Mouse (Mus musculus) layer of hippocampus, postnatal 36 days (tissue): ENCODE measurements around the gene Has1. TPM values are rescaled to one million over a fixed set of nuclear protein-coding genes. Genes with fewer than 3 reads are reported as not detected.
"Not testable (repeated sequence)": the region's sequence is repeated elsewhere in the genome, so short reads cannot be mapped to it uniquely, and the experiment has no call there.

ENCODE experiments used
- DNase-seq, 2 experiments: peaks; one replicate each; pipeline ENCODE4 v3.0.0; 2022
- total RNA-seq, 2 experiments: library from RNA; stranded (reverse); gene quantifications; 2 replicates each; pipeline ENCODE4 v1.2.3; 2021

Gene Has1
- total RNA-seq: under 1 TPM; 0.32 to 0.61 TPM

DNA sequence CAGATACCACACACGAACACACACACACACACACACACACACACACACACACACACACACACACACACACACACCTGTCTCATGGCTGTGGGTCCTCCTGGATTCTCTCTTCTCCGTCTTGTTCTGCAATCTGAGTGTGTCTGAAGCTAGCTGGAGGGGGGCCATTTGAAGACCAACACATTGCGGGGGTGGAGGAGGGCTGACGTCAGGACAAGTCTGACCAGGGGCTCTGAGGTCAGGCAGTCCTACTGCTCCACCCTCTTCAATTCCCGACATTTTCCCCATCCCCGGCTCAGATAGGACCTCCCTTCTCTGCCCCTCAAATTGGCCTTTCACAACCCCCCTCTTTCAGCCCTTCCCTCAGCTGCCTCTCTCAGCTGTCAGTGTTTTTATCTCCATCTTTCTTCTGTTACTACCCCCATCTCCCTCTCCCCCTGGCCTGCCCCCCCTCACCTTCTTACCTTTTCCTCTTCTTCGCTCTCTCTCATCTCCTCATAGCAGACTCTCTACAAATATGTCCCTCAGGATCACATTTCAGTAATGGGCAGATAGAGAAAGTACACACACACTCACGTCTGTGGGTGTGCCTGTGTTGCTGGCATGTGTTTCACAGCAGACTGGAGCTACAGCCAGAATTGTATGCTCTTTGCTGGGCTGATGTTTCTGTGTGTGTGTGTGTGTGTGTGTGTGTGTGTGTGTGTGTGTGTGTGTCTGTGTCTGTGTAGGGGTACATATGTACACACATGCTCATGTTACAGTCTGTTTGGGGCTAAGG, at the start of gene Has1:
Gene Has1, minus strand, starts transcription at position 142 of the 775 bp plus-strand sequence.
- DNase-seq: no peak

DNA sequence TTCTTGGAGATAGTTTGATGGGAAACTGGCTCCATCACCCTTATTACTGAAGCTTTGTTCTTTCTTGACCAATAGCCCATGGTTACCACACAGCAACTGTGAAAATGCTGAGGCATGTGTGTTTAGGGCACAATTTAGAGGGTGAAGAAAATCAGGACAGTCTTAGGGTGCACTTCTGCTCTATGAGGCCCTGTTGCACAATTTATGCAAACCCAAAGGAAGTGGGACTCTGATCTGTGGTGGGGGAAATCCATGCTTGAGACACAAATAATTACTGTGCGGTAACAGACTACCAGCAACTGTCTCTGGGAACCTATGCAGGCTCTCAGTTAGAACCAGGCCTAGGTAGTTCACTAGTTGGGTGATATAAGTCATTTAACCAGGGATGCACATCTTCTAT, 45.8 kb upstream of the Has1 start:
- no peak for DNase-seq

DNA sequence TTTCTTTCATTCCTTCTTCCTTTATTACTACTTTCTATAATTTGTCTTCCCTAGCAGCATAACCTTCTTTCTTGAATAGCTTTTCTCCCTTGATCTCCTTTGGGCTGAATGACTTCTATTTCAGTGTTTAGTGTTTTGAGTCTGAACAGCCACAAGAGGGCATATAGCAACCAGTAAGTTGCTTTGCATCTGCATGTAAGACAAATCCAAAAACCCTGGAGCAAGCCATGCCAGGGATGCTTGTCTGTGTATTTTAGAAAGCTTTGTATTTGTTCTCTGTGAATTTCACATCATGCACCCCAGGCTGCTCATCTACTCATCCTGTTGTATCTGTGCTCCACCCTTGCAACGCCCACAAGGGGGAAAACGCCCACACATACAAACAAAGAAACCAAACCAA, 44.3 kb upstream of the Has1 start:
- no peak for DNase-seq

DNA sequence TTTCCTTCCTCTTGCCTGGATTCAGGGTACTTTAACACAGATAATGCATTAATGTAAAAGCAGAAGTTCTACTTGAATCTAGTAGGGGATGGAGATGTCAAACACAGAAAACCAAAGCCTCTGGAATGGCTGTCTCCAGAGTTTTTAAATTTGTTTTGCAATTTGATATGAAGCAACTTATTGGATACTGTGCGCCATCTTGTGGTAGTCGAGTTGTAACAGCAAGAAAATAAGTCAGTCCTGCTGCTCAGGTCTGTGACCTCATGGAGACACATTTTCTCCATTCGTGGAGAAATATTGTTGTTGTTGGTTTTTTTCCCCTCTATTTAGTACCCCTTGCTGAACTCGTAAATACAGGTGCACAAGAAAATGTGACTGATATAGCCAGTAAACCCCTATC, 41.0 kb upstream of the Has1 start:
- DNase-seq: peak in 1 of 2 experiments; percentile 33

DNA sequence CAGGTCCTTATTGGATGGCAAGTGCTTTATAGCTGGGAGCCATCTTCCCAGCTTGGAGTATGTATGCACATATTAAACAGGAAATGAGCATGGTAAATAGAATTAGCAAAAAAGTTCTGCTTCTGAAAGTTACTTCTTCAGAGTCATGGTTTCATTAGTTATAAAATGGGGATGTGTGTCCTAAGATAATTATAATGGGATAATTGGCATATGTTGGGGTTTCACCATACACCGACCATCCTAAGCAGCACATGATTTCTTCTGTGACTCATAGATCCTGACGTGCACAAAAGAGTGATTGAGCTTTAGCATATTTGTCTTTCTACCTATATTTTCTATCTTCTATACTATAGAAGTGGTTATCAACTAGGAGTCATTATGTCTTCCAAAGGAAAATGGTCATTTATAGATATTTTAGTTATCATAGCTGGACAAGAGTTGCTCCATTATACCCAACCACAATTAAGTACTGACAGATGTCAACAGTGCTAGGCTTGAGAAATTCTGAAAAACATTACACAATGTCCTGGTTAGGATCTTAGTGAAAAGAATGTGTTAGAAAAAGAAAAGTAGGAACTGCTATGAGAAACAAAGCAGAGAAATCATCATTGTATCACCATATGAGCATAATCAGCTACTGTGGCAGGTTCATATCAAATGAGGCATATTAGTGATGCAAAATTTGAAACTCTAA, 34.9 kb upstream of the Has1 start:
- DNase-seq: no peak

DNA sequence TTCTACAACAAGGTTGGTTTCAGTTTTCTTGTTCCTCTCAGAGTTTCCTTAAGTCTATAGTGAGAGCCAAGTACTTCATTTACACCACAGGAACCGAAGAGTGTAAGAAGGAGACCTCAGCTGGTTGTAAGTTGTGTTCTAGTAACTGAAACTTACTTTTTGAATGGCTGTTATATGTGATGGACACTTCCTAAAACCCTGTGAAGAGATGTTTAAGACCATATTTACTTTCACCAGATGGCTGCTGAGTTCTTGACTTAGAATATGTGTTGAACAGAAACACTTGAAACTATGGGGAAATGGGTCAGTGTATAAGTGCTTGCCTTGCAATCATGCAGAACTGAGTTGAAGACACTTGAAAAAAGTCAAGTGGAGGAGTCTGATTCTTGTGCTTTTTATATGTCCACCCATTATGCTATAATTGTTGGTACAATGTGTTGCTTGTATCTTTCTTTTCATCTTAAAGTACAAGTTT, 32.8 kb upstream of the Has1 start, which contains the start of the genes Fpr2 and Fpr3:
Gene Fpr2, plus strand, starts transcription at position 51 of the 475 bp plus-strand sequence.
Gene Fpr3, plus strand, starts transcription at position 79 of the 475 bp plus-strand sequence.
- no peak for DNase-seq

DNA sequence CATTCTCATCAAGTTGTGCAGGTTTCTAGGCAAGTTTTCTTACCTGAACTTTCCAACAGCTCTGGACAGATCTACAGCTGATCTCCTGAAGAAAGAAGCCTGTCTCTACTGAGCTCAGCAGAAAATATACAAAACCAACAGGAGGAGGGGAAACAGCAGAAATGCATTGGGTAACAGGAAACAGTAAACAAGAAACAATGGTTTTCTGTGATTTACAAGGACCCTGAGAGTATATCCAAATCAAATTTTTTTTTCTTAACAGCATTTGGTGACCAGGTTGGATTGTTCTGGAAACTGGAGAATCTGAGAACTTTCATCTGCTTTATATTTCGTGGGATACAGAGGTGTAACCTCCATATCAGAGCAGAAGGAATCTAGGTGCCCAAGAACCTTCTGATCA, 28.8 kb upstream of the Has1 start, which contains the start of gene Fpr1:
Gene Fpr1, minus strand, starts transcription at position 101 of the 400 bp plus-strand sequence.
- DNase-seq: no peak

DNA sequence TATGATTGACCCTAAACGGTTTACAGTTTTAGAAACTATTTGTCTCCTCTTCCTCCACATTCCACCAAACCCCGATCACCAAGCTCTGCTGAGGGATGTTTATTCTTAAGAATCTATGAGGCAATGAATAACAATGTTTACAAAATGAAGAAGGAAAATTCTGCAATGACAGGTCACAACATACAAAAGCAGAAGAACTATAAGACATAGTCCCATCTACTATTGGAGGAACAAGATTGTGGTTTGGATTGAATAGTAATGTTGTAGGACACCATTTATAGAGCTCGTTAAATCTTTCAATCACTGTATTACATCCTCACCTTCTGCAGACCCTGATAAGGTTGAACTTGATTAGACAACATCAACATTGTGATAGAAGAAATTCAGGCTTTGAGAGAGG, 27.7 kb upstream of the Has1 start:
- DNase-seq: no peak

DNA sequence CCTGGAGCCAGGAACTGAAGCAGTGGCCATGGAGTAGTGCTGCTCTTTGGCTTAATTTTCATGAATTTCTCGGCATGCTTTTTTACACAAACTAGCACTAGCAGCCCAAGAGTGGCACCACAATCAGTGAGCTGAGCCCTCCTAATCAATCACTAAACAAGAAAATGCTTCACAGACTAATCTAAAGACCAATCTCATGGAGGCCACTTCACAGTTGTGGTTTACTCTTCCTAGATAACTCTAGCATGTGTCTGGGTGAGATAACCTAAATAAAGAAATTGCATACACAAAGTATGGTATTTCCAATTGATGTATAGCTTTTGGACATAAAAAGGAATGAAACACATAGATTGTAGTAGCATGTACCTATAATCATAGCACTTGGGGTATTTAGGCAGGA, 24.3 kb upstream of the Has1 start:
- no peak for DNase-seq

DNA sequence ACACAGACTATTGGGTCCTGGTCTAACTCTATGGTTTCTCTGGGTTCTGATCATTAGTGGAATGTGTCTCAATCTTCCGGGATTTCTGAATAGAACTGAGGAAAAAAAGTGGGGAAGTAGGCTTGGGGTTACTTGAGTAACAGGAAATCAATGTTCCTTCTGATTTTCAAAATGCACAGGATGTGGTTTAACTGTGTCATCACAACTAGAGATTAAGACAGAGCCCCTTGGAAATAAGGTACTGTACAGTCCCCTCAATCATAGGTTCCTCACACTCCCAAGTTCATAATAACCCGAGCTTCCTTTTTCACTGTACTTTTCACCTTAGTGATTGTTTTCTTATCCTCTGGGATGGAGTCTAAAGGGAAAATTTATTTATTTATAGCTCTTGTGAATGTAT, 16.7 kb upstream of the Has1 start:
- no peak for DNase-seq

DNA sequence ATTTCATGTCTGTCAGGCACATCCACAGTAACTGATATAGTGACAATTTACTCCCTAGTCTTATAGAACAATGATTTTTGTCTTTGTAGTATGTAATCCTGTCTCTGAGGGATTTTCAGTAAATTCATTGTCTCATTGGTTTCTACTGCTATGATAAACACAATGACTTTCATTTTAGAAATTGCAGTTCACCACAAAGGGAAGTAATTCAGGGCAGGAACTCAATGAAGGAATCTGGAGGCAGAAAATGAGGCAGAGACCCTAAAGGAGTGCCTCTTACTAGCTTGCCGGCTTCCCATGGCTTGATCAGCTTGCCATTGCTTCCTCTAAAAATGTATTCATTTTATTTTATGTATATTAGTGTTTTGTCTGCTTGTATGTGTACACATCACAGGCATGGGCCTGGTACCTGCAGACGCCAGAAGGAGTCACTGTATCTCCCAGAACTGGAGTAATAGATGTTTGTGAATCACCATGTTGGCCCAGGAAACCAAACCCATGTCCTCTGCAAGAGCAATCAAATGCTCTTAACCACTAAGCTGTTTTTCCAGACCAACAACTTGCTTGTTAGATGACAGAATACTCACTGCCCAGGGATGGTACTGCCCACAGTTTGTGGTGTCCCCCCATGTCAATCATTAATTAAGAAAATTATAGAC, 16.0 kb upstream of the Has1 start:
- no peak for DNase-seq

DNA sequence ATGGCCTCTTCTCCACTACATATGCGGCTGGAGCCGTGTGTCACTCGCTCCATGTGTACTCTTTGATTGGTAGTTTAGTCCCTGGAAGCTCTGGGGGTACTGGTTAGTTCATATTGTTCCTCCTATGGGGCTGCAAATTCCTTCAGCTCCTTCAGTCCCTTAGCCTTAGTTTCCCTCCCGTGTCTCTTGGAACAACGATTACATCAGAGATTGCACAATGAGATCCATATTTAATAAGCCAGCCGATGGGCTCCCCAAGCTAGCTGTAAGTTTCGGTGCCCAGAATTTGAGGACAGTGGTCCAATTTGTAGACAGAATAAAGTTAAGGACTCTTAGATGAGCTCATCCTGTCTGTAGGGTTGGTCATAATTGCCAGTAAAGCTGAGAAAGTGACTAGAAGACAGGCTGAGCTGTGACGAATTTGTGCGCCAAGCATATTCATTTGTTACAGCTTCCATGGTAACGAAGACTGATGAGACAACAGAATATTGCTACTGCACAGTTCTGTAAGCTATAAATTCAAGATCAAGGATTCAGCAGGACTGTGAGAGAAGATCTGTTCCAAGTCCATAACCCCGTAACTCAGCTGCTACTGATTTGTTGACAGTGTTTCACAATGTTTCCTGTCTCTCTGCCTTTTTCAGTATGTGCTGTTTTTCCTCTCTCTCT, 11.9 kb upstream of the Has1 start:
- peak in 1 of 2 experiments; percentile 8 for DNase-seq

DNA sequence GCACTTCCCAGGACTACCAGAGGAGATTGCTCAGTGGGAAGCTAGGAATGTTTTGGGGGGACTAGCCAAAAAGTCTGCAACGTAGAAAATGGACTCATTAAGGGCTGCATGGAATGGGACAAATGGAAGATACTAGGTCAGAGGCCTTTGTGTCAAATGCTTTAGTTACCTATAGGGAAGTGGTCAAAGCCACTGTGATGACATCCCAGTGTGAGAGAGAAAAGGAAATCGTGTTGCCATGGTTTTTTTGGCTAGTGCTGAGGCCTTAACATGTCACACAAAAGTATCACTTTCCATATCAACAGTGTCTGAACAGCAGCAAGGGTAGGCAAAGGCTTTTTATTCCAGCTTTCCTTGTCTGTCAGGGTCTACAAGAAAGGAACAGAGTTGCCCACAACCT, 10.2 kb upstream of the Has1 start:
- no peak for DNase-seq

DNA sequence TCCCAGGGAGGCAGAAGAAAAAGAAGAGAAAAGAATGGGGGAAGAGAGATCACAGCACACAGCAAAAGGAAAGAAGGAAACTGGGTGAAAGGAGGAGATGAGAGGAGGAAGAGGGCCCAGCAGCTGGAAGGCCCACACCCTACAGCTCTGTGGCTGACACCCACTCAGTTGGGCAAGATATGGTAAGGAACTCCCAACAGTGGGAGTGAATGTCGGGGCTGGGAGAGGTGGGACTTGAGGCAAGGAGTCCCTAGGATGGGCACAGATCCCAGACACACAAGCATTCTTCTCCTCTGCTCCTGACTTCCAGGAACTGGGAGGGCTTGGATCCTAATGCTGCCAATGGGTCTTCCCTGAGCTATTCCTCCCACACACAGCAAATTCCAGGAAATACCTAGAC, 7.4 kb upstream of the Has1 start:
- DNase-seq: no peak

DNA sequence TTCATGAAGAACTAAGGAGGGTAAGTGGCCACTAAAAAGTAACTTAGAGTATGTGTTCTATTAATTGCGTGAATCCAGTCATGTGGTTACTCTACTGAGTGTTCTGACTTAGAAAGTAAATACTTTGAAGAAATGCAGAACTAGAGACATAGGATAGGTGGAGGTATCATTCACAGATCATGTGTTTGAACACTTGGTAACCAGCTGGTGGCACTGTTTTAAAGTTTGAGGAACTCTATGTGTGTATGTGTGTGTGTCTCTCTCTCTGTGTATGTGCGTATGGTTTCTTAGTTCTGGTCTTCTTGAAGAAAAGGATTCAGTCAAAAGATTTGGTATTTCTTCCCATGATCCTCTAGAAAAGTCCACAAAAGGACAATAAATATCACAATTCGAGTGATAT, 5.1 kb upstream of the Has1 start:
- DNase-seq: no peak

DNA sequence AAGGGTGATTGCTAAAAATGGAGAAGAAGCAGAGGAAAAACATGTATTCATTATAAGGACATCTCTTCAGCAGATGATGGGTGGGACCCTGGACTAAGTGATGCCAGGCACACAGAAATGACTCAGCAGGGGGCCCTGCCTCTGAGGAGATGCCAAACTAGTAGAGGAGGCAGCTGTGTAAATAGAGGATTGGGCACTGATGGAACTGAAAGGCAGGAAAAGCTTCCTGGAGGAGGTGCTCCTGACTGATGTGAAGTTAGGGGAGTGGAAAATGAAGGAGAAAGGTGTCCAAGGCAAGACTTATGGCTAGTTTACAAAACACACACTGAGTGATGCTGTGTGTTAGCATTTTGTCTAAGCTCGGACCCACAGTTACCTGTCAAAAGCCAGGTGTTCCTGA, 2.4 kb upstream of the Has1 start:
- no peak for DNase-seq

DNA sequence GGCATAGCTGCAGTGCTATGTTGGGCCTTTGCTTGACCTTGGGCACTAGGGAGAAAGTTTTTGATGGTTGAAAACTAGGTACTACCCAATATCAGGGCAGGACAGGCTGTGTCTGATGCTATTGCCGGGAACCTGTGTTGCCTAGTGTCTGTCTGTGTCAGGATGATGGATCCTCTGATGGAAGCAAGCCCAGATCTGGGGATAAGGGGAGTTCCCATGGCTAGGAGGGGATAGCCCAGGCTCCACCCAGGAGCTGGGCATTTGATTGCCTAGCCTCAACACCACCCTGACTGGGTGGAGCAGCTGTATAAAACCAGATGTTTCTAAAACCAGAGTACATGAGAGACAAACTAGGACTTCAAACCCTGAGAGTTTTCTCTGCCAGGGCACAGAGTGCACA, 1.6 kb upstream of the Has1 start:
- no peak for DNase-seq

DNA sequence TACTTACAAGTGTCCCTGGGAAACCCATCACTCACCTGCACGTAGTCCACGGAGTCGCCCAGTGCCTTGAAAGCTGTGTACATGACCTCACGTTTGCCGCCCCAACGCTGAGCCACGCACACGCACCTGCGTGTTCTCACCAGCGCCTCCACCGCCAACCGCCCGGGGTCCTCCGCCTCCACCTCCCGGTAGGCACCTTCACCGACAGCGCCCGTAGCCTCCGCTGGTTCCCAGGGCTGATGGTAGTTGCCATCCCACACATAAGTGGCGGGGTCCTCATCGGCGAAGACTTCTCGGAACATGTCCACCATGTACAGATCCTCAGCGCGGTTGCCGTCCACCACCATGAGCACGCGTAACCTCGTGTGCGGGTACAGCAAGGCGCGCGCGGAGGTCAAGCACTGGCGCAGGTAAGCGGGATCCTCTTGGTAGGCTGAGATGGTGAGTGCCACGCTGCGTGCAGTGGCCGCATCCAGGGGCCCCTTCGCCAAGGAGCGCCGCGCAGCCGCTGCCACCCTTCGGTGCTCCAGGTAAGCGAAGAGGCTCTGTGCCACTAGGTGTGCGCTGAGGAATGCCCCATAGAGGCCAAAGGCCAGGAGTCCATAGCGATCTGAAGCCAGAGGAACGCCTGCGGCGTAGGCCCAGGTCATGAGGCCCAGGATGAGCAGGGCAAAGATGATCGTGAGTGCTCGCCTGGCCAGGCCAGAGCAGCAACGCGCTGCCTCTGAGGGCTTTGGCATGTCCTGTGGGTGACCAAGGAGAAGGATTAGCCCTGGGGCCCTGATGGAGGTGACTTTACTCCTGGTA, 4.9 kb downstream of the Has1 start:
- DNase-seq: no peak

DNA sequence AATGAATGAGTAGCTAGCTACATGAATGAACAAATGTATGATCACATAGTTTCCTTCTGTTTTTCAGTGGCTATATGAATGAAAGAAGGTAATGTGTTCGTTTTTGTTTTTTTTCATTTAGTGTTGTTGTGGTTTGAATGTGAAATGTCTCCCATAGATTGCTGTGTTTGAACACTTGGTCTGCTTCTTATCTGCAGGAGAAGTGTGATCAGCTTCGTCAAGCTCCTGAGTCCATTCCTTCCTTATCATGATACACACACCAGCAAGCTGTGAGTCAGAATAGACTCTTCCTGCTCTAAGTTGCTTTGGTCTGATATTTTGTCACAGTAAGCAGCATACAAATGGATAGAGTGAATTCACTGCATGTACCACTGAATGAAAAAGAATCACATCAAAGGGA, 6.0 kb downstream of the Has1 start:
- DNase-seq: no peak

DNA sequence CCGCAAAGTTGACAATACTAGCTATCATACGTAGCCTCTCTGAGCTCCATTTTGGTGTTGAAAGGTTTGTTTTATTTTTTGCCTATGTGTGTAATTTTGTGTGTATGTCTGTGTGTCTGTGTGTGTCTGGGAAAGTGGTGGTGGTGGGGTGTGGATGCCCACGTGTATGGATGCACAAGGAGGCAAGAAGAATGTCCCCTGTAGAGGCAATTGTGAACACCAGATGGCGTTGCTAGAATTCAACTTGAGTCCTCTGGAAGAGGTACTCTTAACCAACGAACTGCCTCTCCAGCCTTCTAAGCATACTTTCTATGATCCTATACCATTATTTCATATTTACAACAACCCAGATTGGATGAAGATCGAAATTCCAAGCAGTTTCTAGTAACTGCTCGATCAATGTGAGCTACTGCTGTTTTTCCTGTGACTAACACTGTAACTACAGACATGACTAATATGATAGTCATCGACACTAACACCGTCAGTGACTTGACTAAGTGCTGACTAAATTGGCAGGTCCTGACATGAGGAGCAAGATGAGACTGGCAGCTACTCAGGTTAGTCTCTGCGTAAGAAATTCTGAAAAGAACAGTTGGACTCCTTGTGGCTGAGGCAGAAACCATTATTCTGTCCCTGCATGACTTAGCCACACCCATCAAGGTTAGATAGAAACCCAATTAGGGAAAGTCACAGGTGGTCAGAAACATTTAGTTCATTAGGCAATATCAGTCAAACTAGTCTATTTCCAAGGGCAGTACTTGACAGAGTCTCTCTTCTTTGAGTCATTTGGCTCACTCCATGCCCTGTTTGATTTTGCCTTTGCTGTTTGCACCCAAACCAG, 9.6 kb downstream of the Has1 start:
- no peak for DNase-seq

DNA sequence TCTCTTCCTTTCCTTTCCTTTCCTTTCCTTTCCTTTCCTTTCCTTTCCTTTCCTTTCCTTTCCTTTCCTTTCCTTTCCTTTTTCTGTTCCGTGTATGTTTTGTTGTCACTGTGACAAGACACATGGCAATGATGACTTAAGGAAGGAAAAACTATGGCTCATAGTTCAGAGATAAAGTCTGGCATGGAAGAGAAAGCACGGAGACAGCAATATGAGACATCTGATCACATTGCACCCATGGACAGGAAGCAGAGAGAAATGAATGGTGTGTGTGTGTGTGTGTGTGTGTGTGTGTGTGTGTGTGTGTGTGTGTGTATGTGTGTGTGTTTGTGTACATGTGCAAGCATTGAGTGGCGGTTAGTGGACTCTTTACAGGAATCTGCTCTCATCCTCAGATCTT, 10.4 kb downstream of the Has1 start:
- not testable (repeated sequence) for DNase-seq
